Mouse (Mus musculus): Measurements from ENCODE around the gene Ugt1a8.
"Not testable (repeated sequence)": the region's sequence is repeated elsewhere in the genome, so short reads cannot be mapped to it uniquely, and the experiment has no call there.

Gene Ugt1a8

DNA sequence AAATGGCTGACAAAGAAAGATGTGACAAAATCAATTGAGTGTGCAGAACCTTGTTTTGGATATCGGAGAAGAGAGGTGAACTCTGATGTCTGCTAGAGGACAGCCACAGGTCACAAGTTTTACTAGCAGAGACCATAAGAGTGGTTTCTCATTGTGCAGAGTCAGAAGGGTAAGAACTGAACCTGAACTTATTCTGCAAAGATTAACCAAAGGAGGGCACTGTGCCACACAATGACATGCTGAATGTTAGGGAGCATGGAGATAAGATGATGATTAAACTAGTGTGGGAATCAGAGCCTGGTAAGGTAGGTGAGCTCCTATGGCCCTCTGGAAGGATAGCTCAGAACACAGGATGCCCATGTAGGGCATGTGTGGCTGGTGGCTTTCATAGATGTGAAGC lies 108.1 kb downstream of the Ugt1a8 start:
- DNase-seq: no peak

GRCm38 (mm10) chr1:88197443-88197842 lies 109.8 kb downstream of the Ugt1a8 start:
- no peak for DNase-seq

DNA sequence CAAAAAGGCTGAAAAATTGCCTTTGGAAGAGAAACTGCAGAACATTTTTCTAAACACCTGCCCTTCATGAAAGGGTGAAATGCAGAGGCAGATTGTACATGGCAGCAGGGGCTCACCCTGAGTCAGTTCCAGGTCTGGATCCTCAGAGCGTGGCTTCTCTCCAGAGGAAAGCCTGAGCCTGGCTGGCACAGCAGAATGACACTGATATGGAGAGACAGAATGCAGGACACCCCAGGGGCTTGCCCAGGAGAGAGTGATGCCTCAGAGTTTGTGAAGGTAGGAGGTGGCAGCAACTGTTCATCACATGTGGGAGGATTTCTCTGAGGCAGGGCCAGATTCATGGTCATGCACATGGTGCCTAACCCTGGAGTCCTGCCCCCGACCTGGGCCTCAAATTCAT lies 112.4 kb downstream of the Ugt1a8 start:
- no peak for DNase-seq

GRCm38 (mm10) chr1:88200456-88200855 lies 112.8 kb downstream of the Ugt1a8 start, which contains the start of gene Ugt1a2:
Gene Ugt1a2, plus strand, starts transcription at chr1:88200601.
- no peak for DNase-seq

GRCm38 (mm10) chr1:88205294-88205922 lies 117.8 kb downstream of the Ugt1a8 start, which contains the start of gene Dnajb3:
Gene Dnajb3, minus strand, starts transcription at chr1:88205782.
- DNase-seq: peak; percentile 86

DNA sequence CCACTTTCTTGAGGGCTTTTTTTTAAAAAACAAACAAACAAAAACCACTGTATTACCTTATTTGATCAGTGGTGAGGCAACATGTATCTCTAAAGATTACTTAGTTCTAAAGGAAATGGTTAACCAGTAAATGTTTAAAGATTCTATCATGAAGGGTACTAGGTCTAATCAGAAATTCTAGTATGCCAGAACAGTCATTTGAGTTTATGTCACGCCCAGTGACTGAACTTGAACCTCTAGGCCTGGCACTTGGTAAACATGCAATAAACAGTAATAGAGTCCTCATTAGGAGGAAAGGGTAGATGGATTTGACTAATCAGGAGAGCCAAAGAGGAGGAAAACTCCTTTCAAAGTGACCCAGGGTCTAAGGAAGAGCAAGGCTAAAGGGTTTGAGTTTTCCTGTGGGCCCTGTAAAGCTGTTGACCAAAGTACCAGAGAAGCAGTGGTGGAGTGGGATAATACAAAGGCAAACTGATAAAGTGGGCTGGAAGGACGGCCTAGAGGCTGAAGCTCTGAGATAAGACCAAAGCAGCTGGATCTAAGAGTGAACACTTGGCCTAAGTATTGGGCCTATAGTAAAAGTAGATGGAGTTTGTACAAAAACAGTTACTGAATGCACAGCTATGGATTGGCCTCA lies 119.3 kb downstream of the Ugt1a8 start:
- DNase-seq: no peak

GRCm38 (mm10) chr1:88211812-88212211 lies 124.2 kb downstream of the Ugt1a8 start, which contains the start of gene Ugt1a1:
Gene Ugt1a1, plus strand, starts transcription at chr1:88211959.
- no peak for DNase-seq

DNA sequence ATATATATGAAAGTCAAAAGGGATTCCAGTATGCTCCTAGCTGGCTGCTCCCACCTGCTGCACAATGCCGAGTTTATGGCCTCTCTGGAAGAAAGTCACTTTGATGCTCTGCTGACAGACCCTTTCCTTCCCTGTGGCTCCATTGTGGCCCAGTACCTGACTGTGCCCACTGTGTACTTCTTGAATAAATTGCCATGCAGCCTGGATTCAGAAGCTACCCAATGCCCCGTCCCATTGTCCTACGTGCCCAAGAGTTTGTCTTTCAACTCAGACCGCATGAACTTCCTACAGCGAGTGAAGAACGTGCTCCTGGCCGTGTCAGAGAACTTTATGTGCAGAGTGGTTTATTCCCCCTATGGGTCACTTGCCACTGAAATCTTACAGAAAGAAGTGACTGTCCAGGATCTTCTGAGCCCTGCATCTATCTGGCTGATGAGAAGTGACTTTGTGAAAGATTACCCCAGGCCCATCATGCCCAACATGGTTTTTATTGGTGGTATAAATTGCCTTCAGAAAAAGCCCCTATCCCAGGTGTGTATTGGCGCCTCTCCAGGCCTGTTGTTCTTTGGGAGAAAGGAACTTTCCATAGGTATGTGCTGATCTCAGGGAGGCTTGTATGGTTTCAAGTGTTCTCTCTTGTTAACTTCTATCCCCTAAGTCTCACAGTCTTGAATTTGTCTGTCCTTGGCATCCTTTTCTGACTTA lies 124.9 kb downstream of the Ugt1a8 start:
- DNase-seq: no peak

GRCm38 (mm10) chr1:88213061-88213460 lies 125.4 kb downstream of the Ugt1a8 start:
- DNase-seq: no peak

DNA sequence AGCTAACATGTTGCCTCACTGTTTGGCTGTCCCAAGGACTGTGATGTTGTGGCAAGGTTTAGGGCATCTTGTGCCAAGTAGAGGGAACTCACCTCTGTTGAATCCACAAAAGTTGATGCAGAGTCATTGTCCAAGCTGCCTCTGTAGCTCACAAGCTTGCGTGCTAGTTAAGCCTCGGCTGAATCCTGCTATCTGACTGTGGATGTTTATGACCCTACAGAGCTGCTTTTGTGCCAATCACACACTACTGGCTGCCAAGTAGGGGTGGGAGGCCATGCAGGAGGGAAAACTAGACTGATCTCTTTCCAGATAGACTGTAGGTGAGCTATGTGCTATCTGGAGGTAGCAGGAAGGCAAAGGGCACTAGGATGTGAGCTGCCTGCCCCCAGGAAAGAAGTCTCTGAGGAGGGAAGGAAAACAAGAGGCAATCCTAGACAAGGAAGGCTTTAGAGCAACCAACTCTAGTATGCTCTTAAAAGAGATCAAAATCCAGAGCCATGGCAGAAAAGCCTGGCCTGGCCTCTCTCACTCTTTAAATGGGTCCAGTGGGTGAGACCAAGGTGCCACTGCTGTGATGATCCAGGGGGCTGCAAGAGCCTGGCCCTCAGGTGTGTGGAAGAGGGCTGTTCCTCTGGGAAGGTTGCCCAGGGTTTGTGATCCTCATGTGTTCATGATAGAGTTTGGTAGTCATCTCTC lies 126.3 kb downstream of the Ugt1a8 start:
- DNase-seq: no peak

- DNase-seq: no peak
Observed at GRCm38 (mm10) chr1:88214462-88214952, 126.9 kb downstream of the Ugt1a8 start.

- DNase-seq: no peak
Observed at GRCm38 (mm10) chr1:88215466-88216380, 128.1 kb downstream of the Ugt1a8 start.

DNA sequence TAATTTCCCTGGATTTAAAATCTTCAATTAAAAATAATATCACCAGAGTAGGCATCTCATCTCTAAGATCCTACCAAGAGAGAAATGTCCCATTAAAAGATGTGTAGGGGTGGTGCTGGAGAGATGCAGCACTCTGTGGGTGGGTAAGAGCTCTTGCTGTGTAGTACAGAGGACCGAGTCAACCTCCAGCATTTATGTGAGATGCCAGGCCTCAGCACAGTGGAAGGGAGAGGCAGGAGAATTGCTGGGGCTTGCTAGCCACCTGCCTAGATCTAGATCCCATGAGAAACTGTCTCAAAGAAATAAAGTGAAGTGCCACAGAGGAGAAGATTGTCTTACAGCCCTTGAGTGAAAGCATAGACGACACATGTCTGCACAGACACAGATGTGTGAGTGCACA lies 128.9 kb downstream of the Ugt1a8 start:
- DNase-seq: no peak

- DNase-seq: no peak
Observed at GRCm38 (mm10) chr1:88217144-88217543, 129.5 kb downstream of the Ugt1a8 start.

DNA sequence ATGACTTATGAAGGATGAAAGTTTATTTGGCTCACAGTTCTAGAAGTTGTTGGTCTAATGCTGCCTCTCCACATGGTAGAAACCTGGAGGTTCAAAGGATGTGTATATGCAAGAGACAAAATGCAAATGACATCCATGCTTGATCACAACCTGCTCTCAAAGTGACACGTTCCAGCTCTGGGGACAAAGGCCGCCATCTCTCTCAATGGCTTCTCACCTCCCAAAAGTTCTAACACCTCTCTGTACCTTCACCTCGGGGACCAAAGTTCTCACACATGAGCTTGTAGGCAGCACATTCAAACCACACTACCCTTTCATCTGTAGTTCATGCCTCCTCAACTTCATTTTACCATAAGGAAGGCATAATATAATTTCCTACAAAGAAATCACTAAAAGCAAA lies 130.0 kb downstream of the Ugt1a8 start:
- no peak for DNase-seq

- no peak for DNase-seq
Observed at GRCm38 (mm10) chr1:88218051-88218450, 130.4 kb downstream of the Ugt1a8 start.

GRCm38 (mm10) chr1:88218591-88218990 lies 131.0 kb downstream of the Ugt1a8 start:
- DNase-seq: no peak

DNA sequence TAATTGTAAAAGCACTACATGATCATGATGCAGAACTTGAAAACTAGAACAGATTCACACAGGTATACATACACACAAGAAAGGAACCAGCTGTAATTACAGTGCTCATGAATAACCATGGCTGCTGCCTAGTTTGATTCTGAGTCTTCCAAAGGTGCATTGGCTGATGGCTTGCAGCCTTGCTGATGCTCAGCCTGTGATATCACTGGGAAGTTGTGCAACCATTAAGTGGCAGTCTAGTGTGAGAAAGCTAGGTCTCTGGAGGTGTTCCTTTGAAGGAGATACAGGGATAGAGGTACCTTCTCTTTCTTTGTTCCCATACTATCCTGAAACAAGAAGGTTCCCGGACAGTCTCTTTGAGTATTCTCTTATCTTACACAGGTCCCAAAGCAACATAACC lies 131.4 kb downstream of the Ugt1a8 start:
- DNase-seq: no peak

GRCm38 (mm10) chr1:88220336-88220735 lies 132.7 kb downstream of the Ugt1a8 start:
- no peak for DNase-seq

- DNase-seq: no peak
Observed at GRCm38 (mm10) chr1:88222216-88222615, 134.6 kb downstream of the Ugt1a8 start.

- not testable (repeated sequence) for DNase-seq
Observed at GRCm38 (mm10) chr1:88223011-88223515, 135.4 kb downstream of the Ugt1a8 start.

GRCm38 (mm10) chr1:88223591-88223990 lies 136.0 kb downstream of the Ugt1a8 start:
- no peak for DNase-seq
